Comparison of ENCODE assay signal across 23 mouse cellular contexts in the genomic region with DNA sequence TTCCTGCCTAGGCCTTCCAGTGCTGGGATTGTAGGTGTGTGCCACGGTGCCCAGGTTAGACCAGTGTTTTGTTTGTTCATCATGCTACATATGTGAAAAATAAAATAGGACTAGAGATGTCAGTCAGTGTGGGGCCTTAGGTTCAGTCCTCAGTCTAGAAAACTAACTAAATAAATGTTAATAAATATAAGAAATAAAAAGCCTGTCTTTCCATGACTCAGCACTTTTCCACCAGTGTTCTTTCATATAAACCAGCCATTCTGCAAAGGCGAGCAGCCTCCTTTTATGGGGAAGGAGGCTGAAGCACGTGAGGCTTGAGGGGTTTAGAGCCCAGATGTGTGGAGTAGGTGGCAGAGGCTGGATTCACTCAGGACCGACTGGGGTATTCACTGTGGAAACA. TPM values are rescaled to one million over a fixed set of nuclear protein-coding genes. Genes with fewer than 3 reads are reported as not detected.
DNase-seq lines count a peak whose midpoint lies in the region; ATAC-seq and TF ChIP-seq lines count a peak whose summit lies in the region.
"Had no signal": no experiment of that assay in that cellular context is flagged by ENCODE, and none has a peak within 500 bp of the region (broad histone marks: within the 10 kb centered on the region; RNA-seq: fewer than 3 reads in every experiment).

No protein-coding gene starts in this region.

- no peaks in the 10 kb centered on the region for H3K27me3 ChIP-seq in megakaryocyte, embryonic 14.5 days (replicated peaks)
- H3K27me3 ChIP-seq in embryonic facial prominence, embryonic 10.5 days (replicated peaks; ENCODE audit: low read depth, poor library complexity, severe bottlenecking), result no peaks in the 10 kb centered on the region
- H3K27me3 ChIP-seq in stomach, embryonic 16.5 days (ENCODE audit: control insufficient read depth, insufficient read depth, low read length), result no peaks in the 10 kb centered on the region
- H3K27me3 ChIP-seq: forebrain, embryonic 15.5 days; heart, embryonic 13.5 days; hindbrain, embryonic 13.5 days; limb, embryonic 13.5 days; liver, embryonic 13.5 days had no signal

- no peaks in the 10 kb centered on the region for H3K9me3 ChIP-seq in megakaryocyte, embryonic 14.5 days
- no peaks in the 10 kb centered on the region for H3K9me3 ChIP-seq in embryonic facial prominence, embryonic 10.5 days
- H3K9me3 ChIP-seq in stomach, embryonic 16.5 days (replicated peaks; ENCODE audit: control insufficient read depth, low read length), result no peaks in the 10 kb centered on the region
- H3K9me3 ChIP-seq: forebrain, embryonic 15.5 days; heart, embryonic 13.5 days; hindbrain, embryonic 13.5 days; limb, embryonic 13.5 days; liver, embryonic 13.5 days had no signal

- no peak overlapping the region for H3K4me2 ChIP-seq in stomach, embryonic 16.5 days (ENCODE audit: low read depth, low read length)
- H3K4me2 ChIP-seq: forebrain, embryonic 15.5 days; heart, embryonic 13.5 days; hindbrain, embryonic 13.5 days; limb, embryonic 13.5 days; liver, embryonic 13.5 days; lung, embryonic 14.5 days had no signal

- no peak overlapping the region for H3K9ac ChIP-seq in stomach, embryonic 16.5 days (ENCODE audit: low read length)
- H3K9ac ChIP-seq: forebrain, embryonic 15.5 days; heart, embryonic 13.5 days; hindbrain, embryonic 13.5 days; limb, embryonic 13.5 days; liver, embryonic 13.5 days; lung, embryonic 14.5 days had no signal

- no peak for DNase-seq in gastrocnemius, adult 2 months
- no peak for DNase-seq in gastrocnemius, postnatal 25 days
- DNase-seq in embryonic facial prominence, embryonic 10.5 days (ENCODE audit: low spot score), result no peak
- no peak for DNase-seq in MN1 (ENCODE audit: low spot score)
- no peak for DNase-seq in frontal cortex, postnatal 25 days (ENCODE audit: low spot score in 2 of 2)
- DNase-seq: adrenal gland, postnatal 25 days; cerebellum, adult 11-12 months; cerebellum, postnatal 10 days; heart, postnatal 14 days; kidney, adult 8-10 months; liver, embryonic 13.5 days; right cerebral cortex, adult 18-20 months; right cerebral cortex, postnatal 4 days had no signal

- H3K4me1 ChIP-seq in megakaryocyte, embryonic 14.5 days, result peaks cover 98% of the 10 kb centered on the region
- H3K4me1 ChIP-seq in embryonic facial prominence, embryonic 10.5 days, result peaks cover 69% of the 10 kb centered on the region
- peaks cover 41% of the 10 kb centered on the region for H3K4me1 ChIP-seq in stomach, embryonic 16.5 days (ENCODE audit: control insufficient read depth, insufficient read depth, low read length)

- peaks cover 67% of the 10 kb centered on the region for H3K36me3 ChIP-seq in megakaryocyte, embryonic 14.5 days (replicated peaks; ENCODE audit: low read length)
- H3K36me3 ChIP-seq in embryonic facial prominence, embryonic 10.5 days (replicated peaks), result peaks cover 67% of the 10 kb centered on the region
- no peaks in the 10 kb centered on the region; the same call in 1 of the 2 replicates for H3K36me3 ChIP-seq in stomach, embryonic 16.5 days (ENCODE audit: control insufficient read depth, insufficient read depth, low read length)

- 89% methylated on average over 4 of the region's 4 CpGs for WGBS in embryonic facial prominence, embryonic 10.5 days
- 85% methylated on average over 4 of the region's 4 CpGs for WGBS in stomach, embryonic 16.5 days

- intact Hi-C loops in gastrocnemius, adult 2 months (cut with DNase I), result no loop called here

- H3K27ac ChIP-seq in gastrocnemius, adult 2 months, result peak overlapping the region; percentile 79
- peak overlapping the region; percentile 74 for H3K27ac ChIP-seq in embryonic facial prominence, embryonic 10.5 days (replicated peaks)
- peak overlapping the region; percentile 86 for H3K27ac ChIP-seq in stomach, embryonic 16.5 days (ENCODE audit: low read length)
- H3K27ac ChIP-seq: limb, embryonic 13.5 days; liver, embryonic 13.5 days had no signal

- no peak for ATAC-seq in megakaryocyte, adult 5-6 weeks (ENCODE audit: poor library complexity, severe bottlenecking)
- no peak for ATAC-seq in stomach, embryonic 16.5 days (ENCODE audit: insufficient read depth, low FRiP score)
- ATAC-seq: forebrain, embryonic 15.5 days; midbrain, embryonic 16.5 days had no signal

- H3K4me3 ChIP-seq in gastrocnemius, adult 2 months, result no peak overlapping the region
- H3K4me3 ChIP-seq in megakaryocyte, embryonic 14.5 days (replicated peaks), result peak overlapping the region; percentile 57
- H3K4me3 ChIP-seq in embryonic facial prominence, embryonic 10.5 days, result no peak overlapping the region
- no peak overlapping the region for H3K4me3 ChIP-seq in stomach, embryonic 16.5 days (replicated peaks; ENCODE audit: low read length)
- H3K4me3 ChIP-seq: forebrain, embryonic 15.5 days; heart, embryonic 13.5 days; hindbrain, embryonic 13.5 days; limb, embryonic 13.5 days; liver, embryonic 13.5 days; myocyte had no signal

- no peak for TF ChIP-seq CTCF in gastrocnemius, adult 2 months (IDR thresholded peaks at IDR 0.05)

RNA-seq across cellular contexts. Expression of a gene that starts 50.5 kb away (rescaled TPM):
- total RNA-seq in gastrocnemius, adult 2 months (2021), result 10 to 100 TPM; 45.8 to 69.1 TPM
- total RNA-seq in gastrocnemius, postnatal 25 days (2021), result 10 to 100 TPM; 43.7 to 50.2 TPM
- polyA plus RNA-seq in megakaryocyte, embryonic 14.5 days (2012; ENCODE audit: insufficient read depth, low replicate concordance), result 4.2 and 6.9 TPM in 2 replicates
- 0.29 and 0.48 TPM in 2 replicates for total RNA-seq in megakaryocyte, adult 5-6 weeks (2015)
- total RNA-seq in megakaryocyte, adult 5-6 weeks (2017), result 0.29 and 0.37 TPM in 2 replicates
- polyA plus RNA-seq in embryonic facial prominence, embryonic 10.5 days (2016; fragmentation: Nextera tagmentation; extraction: Ambion mirVana), result 67.6 and 77.1 TPM in 2 replicates
- polyA plus RNA-seq in stomach, embryonic 16.5 days (2015; fragmentation: Nextera tagmentation; extraction: Ambion mirVana), result 65.3 and 69.9 TPM in 2 replicates

Comparison
In these comparisons a context has a peak if more than half of its experiments do, and no peak if none do; other contexts are left out.
1. RNA of a gene that starts 50.5 kb away (total RNA-seq): 45.8 to 69.1 TPM in gastrocnemius, adult 2 months and 43.7 to 50.2 TPM in gastrocnemius, postnatal 25 days; 0.29 to 0.48 TPM in megakaryocyte, adult 5-6 weeks; every median in the first group is over 10 times any median in the second.
2. Peak in every context shown above with its lines, with median percentiles within 50 percentile points of each other: H3K27ac ChIP-seq.